Mouse (Mus musculus) T-helper 17 cell (primary cell): Measurements from ENCODE around the gene Rnd1.

Experiments used
- in situ Hi-C, 2 experiments: fragments of 300-600 bp; cut with MboI, MseI; formaldehyde crosslinking; loops; 1 replicate in 1 of 2; 2 replicates in 1 of 2; pipeline ENCODE4 v1.15.1; 2025; ENCODE audit warnings: high pct_unique_total_duplicates in 2 of 2

Rnd1 gene

GRCm38 (mm10) chr15:98617176-98617537 lies 60.1 kb downstream of the Rnd1 start:
- in situ Hi-C loops, result loop anchor here in 1 of 2 experiments (5.0 kb wide), 1 partner anchor 35 kb away; no protein-coding TSS in a partner anchor

GRCm38 (mm10) chr15:98616362-98617175 lies 60.7 kb downstream of the Rnd1 start:
- in situ Hi-C loops, result loop anchor here in 1 of 2 experiments (5.0 kb wide), 1 partner anchor 34 kb away; no protein-coding TSS in a partner anchor

- in situ Hi-C loops, result loop anchor here in 1 of 2 experiments (5.0 kb wide), 1 partner anchor 33 kb away; no protein-coding TSS in a partner anchor
Measured at GRCm38 (mm10) chr15:98615751-98616150, 61.5 kb downstream of the Rnd1 start.

GRCm38 (mm10) chr15:98614971-98615370 lies 62.3 kb downstream of the Rnd1 start:
- in situ Hi-C loops, result loop anchor here in 1 of 2 experiments (5.0 kb wide), 1 partner anchor 33 kb away; no protein-coding TSS in a partner anchor

- in situ Hi-C loops, result no loop called here
Measured at GRCm38 (mm10) chr15:98614551-98614950, 62.7 kb downstream of the Rnd1 start.
